Mouse (Mus musculus) hindbrain, embryonic 12.5 days (tissue): ENCODE measurements around the gene Ifngr2. TPM values are rescaled to one million over a fixed set of nuclear protein-coding genes. Genes with fewer than 3 reads are reported as not detected.

ENCODE experiments used
- ATAC-seq: fragments of 200-750 bp; cut with Nextera tagmentation; 2 replicates; pipeline ENCODE4 v1.8.0; 2017; ENCODE audit warnings: moderate TSS enrichment; ENCODE audit not compliant: low FRiP score
- H3K27ac ChIP-seq: fragments of 300-500 bp; sonication (generic); 2 replicates; pipeline ENCODE4 v1.5.1; 2016; ENCODE audit warnings: mild to moderate bottlenecking
- H3K27me3 ChIP-seq: fragments of 300-500 bp; sonication (generic); 2 replicates; pipeline ENCODE4 v1.6.1; 2016; ENCODE audit warnings: mild to moderate bottlenecking
- H3K36me3 ChIP-seq: fragments of 300-500 bp; sonication (generic); 2 replicates; pipeline ENCODE4 v1.6.1; 2016; ENCODE audit warnings: mild to moderate bottlenecking
- H3K4me1 ChIP-seq: fragments of 300-500 bp; sonication (generic); 2 replicates; pipeline ENCODE4 v1.6.1; 2016
- H3K4me2 ChIP-seq: fragments of 300-500 bp; sonication (generic); replicated peaks from 2 replicates; pipeline ENCODE4 v1.6.1; 2016; ENCODE audit warnings: mild to moderate bottlenecking
- H3K4me3 ChIP-seq: fragments of 300-500 bp; sonication (generic); 2 replicates; pipeline ENCODE4 v1.5.1; 2016; ENCODE audit warnings: mild to moderate bottlenecking
- H3K9ac ChIP-seq: fragments of 300-500 bp; sonication (generic); 2 replicates; pipeline ENCODE4 v1.6.1; 2016; ENCODE audit warnings: mild to moderate bottlenecking, moderate library complexity
- H3K9me3 ChIP-seq: fragments of 300-500 bp; sonication (generic); replicated peaks from 2 replicates; pipeline ENCODE4 v1.6.1; 2016; ENCODE audit warnings: mild to moderate bottlenecking
- WGBS: fragments of 180-500 bp; shearing (Covaris S2); methylation state at CpG from one replicate; pipeline ENCODE4 v1.1.7; 2016; 5-methylcytosine and 5-hydroxymethylcytosine counted together
- polyA plus RNA-seq: library from polyadenylated mRNA; unstranded; fragments of >200 nt; fragmentation: Nextera tagmentation; extraction: Ambion mirVana; gene quantifications from 2 replicates; pipeline ENCODE4 v1.2.1, GENCODE M21; 2016

Ifngr2 gene
- polyA plus RNA-seq, 1 experiment from 2014 or later = 48.6 TPM

- ATAC-seq = no peak
- WGBS = 82% methylated on average over 14 of the region's 14 CpGs
- Histone ChIP-seq H3K27me3 (no peaks in the 10 kb centered on the region), H3K4me3 (no peak overlapping the region), H3K9ac (no peak overlapping the region), H3K4me2 (no peak overlapping the region), H3K36me3 (peaks cover 31% of the 10 kb centered on the region), H3K27ac (no peak overlapping the region), H3K9me3 (no peaks in the 10 kb centered on the region), H3K4me1 (no peaks in the 10 kb centered on the region)
Observed at GRCm38 (mm10) chr16:91578980-91579720, 32.3 kb downstream of the Ifngr2 start.

DNA sequence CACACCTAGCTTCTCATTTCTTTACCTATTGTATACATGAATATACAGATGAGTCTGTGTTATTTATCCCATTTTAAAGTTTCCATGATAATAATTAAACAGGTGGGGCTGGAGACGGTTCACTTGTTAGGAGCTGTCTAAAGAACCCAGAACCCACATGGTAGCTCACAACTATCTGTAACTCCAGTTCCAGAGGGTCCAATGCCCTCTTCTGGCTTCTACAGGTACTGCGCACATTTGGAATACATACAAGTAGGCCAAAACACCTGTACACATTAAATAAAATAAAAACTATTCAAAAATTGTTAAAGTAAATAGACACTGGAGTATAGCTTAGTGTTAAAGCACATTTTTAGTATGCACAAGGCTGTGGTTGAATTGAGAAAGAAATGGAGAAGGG is 35.4 kb downstream of the Ifngr2 start:
- no peaks in the 10 kb centered on the region for H3K4me1 ChIP-seq

DNA sequence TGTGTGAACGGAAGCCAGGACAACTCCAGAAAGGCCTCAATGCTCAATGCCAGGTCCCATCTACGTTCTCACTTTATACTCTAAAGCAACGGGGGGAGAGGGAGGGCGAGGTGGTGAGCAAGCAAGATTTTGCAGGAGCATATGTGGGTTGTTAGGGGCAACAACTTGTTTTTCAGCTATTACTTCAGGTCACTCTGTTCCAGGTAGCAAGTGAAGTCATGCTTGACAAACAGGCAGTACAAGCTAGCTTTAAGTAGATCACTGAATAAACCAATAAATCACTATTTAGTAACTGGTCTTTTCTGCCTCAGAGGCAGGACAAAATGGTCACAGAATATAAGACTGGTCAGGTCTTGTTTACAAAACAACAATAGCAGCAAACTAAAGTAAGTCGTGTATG is 38.7 kb downstream of the Ifngr2 start:
- Histone ChIP-seq H3K4me3 (no peak overlapping the region), H3K27ac (no peak overlapping the region), H3K36me3 (peaks cover 24% of the 10 kb centered on the region), H3K4me2 (no peak overlapping the region), H3K9ac (no peak overlapping the region), H3K9me3 (no peaks in the 10 kb centered on the region), H3K4me1 (peaks cover 4% of the 10 kb centered on the region; the same call in 1 of the 2 replicates), H3K27me3 (no peaks in the 10 kb centered on the region)
- no peak for ATAC-seq
- WGBS = 89% methylated on average over 5 of the region's 5 CpGs

More for the DNA sequence above, 35.4 kb downstream of the Ifngr2 start:
- no peak overlapping the region for H3K9ac ChIP-seq
- peaks cover 26% of the 10 kb centered on the region for H3K36me3 ChIP-seq
- no peaks in the 10 kb centered on the region for H3K27me3 ChIP-seq
- no peak overlapping the region for H3K27ac ChIP-seq
- H3K9me3 ChIP-seq = no peaks in the 10 kb centered on the region
- no peak overlapping the region for H3K4me3 ChIP-seq
- 75% methylated on average over 2 of the region's 2 CpGs for WGBS
- no peak for ATAC-seq
- H3K4me2 ChIP-seq = no peak overlapping the region

GRCm38 (mm10) chr16:91586244-91586643 is 39.4 kb downstream of the Ifngr2 start:
- no peak for ATAC-seq
- WGBS = 88% methylated on average over 6 of the region's 6 CpGs
- H3K4me1 ChIP-seq = peaks cover 4% of the 10 kb centered on the region; the same call in 1 of the 2 replicates
- no peak overlapping the region for H3K9ac ChIP-seq
- H3K27me3 ChIP-seq = no peaks in the 10 kb centered on the region
- H3K27ac ChIP-seq = no peak overlapping the region
- H3K4me3 ChIP-seq = no peak overlapping the region
- no peaks in the 10 kb centered on the region for H3K9me3 ChIP-seq
- H3K4me2 ChIP-seq = no peak overlapping the region
- peaks cover 17% of the 10 kb centered on the region for H3K36me3 ChIP-seq

- Histone ChIP-seq H3K9ac (no peak overlapping the region), H3K4me2 (no peak overlapping the region), H3K27me3 (no peaks in the 10 kb centered on the region), H3K4me1 (peaks cover 9% of the 10 kb centered on the region; the same call in 1 of the 2 replicates), H3K4me3 (no peak overlapping the region), H3K9me3 (no peaks in the 10 kb centered on the region), H3K36me3 (peaks cover 9% of the 10 kb centered on the region; the same call in 1 of the 2 replicates), H3K27ac (no peak overlapping the region)
- ATAC-seq = no peak
- WGBS = 58% methylated on average over 6 of the region's 6 CpGs
Observed at GRCm38 (mm10) chr16:91587730-91588453, 41.0 kb downstream of the Ifngr2 start.

DNA sequence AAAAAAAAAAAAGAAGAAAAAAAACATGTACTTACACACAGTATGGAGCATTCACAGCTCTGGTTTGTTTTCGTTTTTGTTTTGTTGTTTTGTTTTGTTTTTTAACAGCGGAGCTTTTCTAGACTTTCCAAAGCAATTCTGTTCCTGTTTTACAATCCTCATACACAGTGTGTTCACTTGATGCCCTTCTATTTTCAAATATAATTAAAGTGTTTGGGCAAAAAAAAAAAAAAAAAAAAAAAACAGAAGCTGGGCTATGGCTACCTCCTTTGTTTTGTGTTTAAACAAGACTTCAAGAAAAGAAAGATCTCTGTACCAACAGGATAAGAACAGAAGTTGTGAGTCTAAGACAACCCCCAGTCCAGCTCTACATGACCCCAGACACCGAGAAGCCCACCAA is 41.8 kb downstream of the Ifngr2 start:
- 90% methylated on average over 3 of the region's 3 CpGs for WGBS
- no peak overlapping the region for H3K9ac ChIP-seq
- H3K36me3 ChIP-seq = peaks cover 7% of the 10 kb centered on the region; the same call in 1 of the 2 replicates
- no peaks in the 10 kb centered on the region for H3K27me3 ChIP-seq
- no peak overlapping the region for H3K4me3 ChIP-seq
- peaks cover 9% of the 10 kb centered on the region for H3K4me1 ChIP-seq
- ATAC-seq = no peak
- no peaks in the 10 kb centered on the region for H3K9me3 ChIP-seq
- H3K4me2 ChIP-seq = no peak overlapping the region
- H3K27ac ChIP-seq = no peak overlapping the region

- no peak for ATAC-seq
- Histone ChIP-seq H3K27ac (no peak overlapping the region), H3K36me3 (no peaks in the 10 kb centered on the region), H3K4me1 (peaks cover 19% of the 10 kb centered on the region), H3K9me3 (no peaks in the 10 kb centered on the region), H3K4me2 (no peak overlapping the region), H3K9ac (no peak overlapping the region), H3K27me3 (no peaks in the 10 kb centered on the region), H3K4me3 (no peak overlapping the region)
- WGBS = 74% methylated on average over 8 of the region's 8 CpGs
Observed at GRCm38 (mm10) chr16:91592162-91592561, 45.3 kb downstream of the Ifngr2 start.

GRCm38 (mm10) chr16:91593262-91593661 is 46.4 kb downstream of the Ifngr2 start:
- Histone ChIP-seq H3K36me3 (no peaks in the 10 kb centered on the region), H3K9me3 (no peaks in the 10 kb centered on the region), H3K4me1 (peaks cover 19% of the 10 kb centered on the region), H3K27ac (no peak overlapping the region), H3K9ac (no peak overlapping the region), H3K4me3 (no peak overlapping the region), H3K27me3 (no peaks in the 10 kb centered on the region), H3K4me2 (no peak overlapping the region)
- no peak for ATAC-seq
- 79% methylated on average over 3 of the region's 3 CpGs for WGBS

DNA sequence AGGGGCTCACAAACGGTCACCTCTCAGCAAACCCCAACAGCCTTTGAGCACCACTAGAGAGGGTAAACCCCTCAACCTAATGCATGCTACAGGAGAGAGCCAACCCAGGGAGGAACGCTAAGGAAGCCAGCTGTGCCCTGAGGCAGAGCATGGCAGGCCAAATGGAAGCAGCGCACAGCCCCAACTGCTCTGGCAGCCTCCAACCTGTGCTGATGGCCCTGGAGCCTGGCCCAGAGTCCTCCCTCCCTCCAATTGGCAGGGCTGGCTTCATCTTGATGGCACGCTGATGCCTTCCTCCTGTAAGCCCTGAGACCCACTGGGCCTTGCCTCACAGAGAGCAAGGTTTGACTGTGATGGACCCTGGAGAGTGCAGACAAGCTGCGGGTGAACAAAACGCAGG is 48.2 kb downstream of the Ifngr2 start:
- H3K9ac ChIP-seq = no peak overlapping the region
- no peak overlapping the region for H3K4me3 ChIP-seq
- WGBS = 87% methylated on average over 6 of the region's 6 CpGs
- no peaks in the 10 kb centered on the region for H3K9me3 ChIP-seq
- H3K27me3 ChIP-seq = peaks cover 7% of the 10 kb centered on the region
- H3K4me2 ChIP-seq = no peak overlapping the region
- peaks cover 16% of the 10 kb centered on the region for H3K4me1 ChIP-seq
- no peaks in the 10 kb centered on the region for H3K36me3 ChIP-seq
- ATAC-seq = no peak
- no peak overlapping the region for H3K27ac ChIP-seq

DNA sequence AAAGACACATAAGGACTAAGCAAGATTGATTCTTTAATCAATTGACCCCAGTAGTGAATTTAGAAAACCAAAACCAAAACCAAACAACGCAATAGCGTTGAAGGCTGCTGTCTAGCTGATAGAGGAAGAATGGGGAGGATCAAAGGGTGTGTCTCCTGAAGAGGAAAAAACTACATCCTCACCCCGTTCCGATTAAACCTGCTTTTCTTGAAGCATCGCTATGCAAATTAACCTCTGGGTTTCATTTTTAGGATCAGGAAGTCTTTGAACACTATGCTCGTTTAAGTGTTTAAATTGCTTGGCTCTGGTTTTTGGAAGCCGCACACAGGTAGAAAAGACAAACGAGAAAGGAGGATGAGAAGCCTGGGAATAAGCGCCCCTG is 49.5 kb downstream of the Ifngr2 start:
- 24% methylated on average over 9 of the region's 9 CpGs for WGBS
- no peak for ATAC-seq
- H3K4me2 ChIP-seq = peak overlapping the region; percentile 91
- H3K27ac ChIP-seq = no peak overlapping the region
- peaks cover 7% of the 10 kb centered on the region for H3K27me3 ChIP-seq
- no peaks in the 10 kb centered on the region for H3K9me3 ChIP-seq
- peak overlapping the region; percentile 87 for H3K9ac ChIP-seq
- no peaks in the 10 kb centered on the region for H3K36me3 ChIP-seq
- H3K4me1 ChIP-seq = peaks cover 16% of the 10 kb centered on the region
- H3K4me3 ChIP-seq = peak overlapping the region; percentile 89

DNA sequence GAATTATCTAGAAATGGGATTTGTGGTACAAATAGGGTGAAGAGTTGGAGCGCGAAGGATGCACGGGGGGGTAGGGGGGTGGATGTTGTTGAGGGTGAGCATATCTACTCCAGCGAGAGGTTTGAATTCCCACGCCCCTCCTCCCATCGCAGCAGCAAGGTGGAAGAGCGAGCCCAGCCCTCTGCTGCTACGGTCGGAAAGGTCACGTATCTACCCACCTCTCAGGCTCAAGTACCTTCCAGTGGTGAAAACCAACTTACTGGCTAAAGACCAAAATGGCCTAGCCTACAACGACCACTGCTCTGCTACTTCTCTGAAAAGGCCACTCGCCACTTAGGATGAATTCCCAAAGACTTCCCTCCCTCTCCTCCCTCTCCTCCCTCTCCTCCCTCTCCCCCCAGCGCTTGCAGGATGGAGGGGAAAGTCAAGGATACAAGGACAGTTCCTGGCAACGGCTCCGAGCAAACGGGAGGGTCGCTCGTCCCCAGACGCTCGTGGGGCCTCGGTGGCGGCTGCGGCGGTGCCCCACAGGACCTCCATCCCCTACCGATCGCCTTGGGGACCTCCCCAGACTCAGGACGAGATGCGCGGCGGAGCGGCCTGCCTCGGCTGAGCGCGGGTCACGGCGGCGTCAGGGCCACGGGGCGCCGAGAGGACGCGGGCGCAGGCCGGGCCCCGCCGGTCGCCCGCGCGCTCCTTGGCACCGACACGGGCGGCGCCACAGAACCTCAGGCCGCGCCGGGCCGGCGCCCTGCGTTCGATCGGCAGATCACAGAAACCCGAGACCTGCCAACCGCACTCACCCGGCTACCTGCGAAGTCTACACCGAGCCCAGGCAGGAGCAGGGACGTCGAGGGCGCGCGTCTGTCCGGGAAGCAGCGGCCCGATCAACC is 50.2 kb downstream of the Ifngr2 start:
- WGBS = under 1% methylated on average over 72 of the region's 75 CpGs
- Histone ChIP-seq H3K4me1 (peaks cover 15% of the 10 kb centered on the region), H3K9ac (peak overlapping the region; percentile 87), H3K27me3 (peaks cover 7% of the 10 kb centered on the region), H3K4me3 (peak overlapping the region; percentile 89), H3K4me2 (peak overlapping the region; percentile 91), H3K36me3 (no peaks in the 10 kb centered on the region), H3K9me3 (no peaks in the 10 kb centered on the region), H3K27ac (peak overlapping the region; percentile 64)
- no peak for ATAC-seq

- WGBS = under 1% methylated on average over 34 of the region's 34 CpGs
- peak; percentile 100 for ATAC-seq
- H3K4me2 ChIP-seq = peak within 1 kb of the TSS; percentile 91
- H3K4me3 ChIP-seq = peak within 1 kb of the TSS; percentile 89
- peaks cover 10% of the 10 kb centered on the region for H3K4me1 ChIP-seq
- peaks cover 7% of the 10 kb centered on the region for H3K27me3 ChIP-seq
- peak within 1 kb of the TSS; percentile 64 for H3K27ac ChIP-seq
- no peaks in the 10 kb centered on the region for H3K36me3 ChIP-seq
- H3K9me3 ChIP-seq = no peaks in the 10 kb centered on the region
- H3K9ac ChIP-seq = peak within 1 kb of the TSS; percentile 87
Observed at GRCm38 (mm10) chr16:91597672-91598010, 50.8 kb downstream of the Ifngr2 start, which contains the start of gene Tmem50b. Tmem50b (minus strand) TSS chr16:91597800.
